Mouse (Mus musculus) lung, postnatal 14 days (tissue): ENCODE measurements at regions not wholly inside any gene's neighbourhood (a gene's known extent, or its start where the extent isn't known, plus 50 kb on each side); places are given as distances from the start of the nearest gene placed in this dataset.

Experiments
- DNase-seq: peaks from one replicate; pipeline ENCODE4 v3.0.0; 2021

DNA sequence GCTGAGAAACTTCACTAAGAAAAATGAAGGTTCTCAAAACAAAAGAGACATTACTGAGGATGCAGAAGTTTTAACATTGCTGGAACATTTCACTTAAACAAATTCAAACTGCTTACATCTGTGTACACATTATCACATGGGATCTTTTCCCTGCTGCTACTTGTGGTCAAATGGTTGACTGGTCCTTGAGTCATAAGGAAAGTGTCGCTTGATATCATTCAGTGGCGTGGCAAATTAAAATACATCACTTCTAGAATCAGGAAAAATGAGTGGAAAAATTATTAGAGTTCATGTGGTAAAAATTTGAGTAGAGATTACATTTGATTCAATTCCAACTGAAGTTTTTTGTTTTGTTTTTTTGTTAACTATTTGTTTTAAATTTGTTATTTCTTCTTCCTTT is 420.2 kb upstream of the Adgrl2 start:
- DNase-seq: no peak

DNA sequence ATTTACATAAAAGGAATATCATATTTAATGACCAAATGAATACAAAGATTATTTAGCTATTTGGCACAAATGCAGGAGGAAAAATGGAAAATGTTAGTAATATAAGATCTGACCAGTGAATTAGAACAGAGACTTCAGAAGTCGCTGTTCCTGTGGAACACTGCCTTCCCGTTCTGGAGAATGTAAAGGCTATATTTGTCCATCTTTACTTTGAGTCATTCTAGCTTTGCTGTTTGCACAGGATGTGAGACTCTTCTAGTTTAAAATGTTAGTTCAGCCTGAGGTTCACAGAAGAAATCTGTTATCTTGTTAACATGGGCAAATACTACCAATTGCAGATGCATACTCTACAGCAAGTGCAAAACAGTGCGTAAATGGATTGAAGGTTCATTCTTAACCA is 418.5 kb upstream of the Adgrl2 start:
- DNase-seq: no peak

DNA sequence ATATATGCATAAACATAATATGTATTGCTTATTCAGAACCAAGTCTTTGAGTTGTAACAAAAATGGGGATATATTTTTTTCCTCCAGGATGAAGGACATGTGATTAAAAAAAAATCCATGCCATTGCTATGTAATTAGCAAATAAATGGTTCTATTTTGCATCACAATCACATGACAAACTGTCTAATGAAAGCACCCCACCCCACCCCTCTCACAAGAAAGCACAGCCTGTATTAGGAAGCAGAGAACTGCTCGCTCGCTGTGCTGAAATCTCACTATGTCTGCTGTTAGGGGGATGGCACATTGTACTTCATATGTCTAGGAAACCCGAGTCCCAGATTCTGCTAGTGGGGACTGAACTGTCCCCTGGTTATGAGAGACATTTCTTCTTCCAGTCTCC is 415.5 kb upstream of the Adgrl2 start:
- DNase-seq: no peak

DNA sequence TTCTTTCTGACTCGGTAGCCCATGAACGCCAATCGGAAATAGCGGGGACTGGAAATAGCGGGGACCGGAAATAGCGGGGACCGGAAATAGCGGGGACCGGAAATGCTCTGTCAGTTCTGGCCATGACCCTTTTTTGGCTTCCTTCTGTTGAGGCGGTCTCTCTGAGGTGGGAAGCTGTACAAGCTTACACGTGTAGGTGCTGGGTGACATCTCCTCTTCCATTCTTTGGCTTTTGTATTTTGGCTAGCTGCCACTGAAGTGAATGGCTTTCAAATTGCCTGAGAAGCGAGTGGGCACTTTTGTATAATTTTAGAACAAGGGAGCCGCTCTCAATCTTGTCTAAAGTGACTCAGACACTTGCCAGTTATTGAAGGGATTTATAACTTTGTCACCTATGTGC is 414.3 kb upstream of the Adgrl2 start:
- DNase-seq: no peak

DNA sequence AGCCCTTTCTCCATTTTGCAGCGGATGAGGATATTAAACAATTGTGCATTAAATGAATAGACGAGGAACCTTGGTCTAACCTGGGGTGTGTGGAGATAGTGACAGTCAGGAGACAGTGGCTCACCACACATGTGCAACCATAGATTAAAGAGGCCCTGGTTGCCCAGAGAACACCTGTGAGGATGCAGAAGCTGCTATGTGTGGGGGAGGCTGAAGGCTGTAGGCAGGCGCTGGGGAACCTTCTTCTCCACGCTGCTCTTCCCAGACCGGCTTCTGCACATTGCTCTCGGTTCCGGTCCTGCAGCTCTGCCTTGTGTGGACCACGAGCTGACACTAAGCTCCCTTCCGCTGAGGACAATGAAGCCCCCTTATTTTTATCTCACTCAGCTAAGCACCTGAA is 412.1 kb upstream of the Adgrl2 start:
- DNase-seq: no peak

DNA sequence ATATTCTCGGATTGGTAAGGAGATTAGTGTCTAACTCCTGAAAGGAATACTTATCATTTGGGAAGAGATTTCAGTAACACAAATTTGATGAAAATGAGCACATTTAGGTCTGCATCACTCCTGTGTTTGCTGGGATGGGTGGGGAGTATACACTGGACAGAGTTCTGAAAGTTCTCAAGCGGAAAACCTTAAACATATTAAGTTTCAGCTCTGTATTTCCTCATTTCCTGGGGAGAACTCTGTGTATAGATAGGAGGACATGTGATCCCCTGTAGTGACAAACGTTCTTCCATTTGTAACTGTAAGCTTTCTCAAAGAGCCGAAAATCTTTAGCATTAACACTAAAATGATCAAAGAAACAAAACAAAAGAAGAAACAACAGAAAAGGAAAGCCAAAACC is 404.7 kb upstream of the Adgrl2 start:
- no peak for DNase-seq

DNA sequence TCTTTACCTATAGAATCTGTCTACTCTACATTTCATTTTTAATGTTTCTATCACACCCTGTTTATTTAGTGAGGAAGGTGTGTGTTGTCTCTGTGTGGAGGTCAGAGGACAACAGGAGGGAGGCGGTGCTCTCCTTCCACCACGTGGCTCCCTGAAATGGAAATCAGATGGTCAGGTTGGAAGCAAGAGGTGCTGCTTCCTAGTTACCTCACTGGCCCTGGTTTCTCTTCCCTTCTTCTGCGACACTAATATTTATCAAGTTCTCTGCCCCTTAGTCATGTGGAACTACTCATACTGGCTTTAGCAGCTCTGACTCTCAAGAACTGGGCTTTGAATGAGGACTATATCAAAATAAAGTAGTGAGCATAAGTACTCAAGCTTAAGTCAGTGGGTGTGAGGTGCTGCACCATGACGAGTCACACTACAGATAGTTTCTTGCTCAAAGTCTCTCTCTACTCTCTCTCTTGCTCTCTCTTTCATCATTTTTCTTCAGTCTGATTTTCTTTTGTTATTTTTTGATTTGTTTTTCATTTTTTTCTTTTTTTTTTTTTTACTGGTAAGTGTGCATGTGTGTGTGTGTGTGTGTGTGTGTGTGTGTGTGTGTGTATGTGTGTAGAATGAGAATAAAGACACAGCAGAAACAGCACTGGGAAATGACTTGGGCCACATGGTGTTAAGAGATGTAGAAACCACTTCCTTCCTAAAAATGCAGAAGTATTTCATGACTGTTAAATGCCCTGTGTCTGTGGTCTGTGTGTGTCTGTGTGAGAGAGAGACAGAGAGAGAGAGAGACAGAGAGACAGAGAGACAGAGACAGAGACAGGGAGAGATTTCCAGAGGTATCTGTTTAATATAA is 403.2 kb upstream of the Adgrl2 start:
- no peak for DNase-seq

DNA sequence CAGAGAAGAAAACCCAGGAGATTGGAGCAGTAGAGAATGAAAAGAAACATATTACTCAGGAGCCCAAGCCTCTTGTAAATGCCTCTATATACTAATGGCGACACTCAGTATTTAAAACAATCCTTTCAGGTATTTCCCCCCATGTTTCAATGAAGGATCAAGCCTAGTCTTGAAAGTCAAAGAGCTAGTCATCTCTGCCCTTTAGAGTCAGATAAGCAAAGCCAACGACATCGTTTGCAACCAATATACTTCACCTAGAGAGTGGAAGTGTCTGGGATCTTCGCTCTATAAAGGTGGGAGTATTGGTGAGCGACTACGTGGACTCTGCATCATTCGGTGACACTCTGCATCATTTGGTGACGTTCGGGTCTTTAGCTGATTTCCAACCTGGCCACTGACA is 401.8 kb upstream of the Adgrl2 start:
- DNase-seq: no peak

DNA sequence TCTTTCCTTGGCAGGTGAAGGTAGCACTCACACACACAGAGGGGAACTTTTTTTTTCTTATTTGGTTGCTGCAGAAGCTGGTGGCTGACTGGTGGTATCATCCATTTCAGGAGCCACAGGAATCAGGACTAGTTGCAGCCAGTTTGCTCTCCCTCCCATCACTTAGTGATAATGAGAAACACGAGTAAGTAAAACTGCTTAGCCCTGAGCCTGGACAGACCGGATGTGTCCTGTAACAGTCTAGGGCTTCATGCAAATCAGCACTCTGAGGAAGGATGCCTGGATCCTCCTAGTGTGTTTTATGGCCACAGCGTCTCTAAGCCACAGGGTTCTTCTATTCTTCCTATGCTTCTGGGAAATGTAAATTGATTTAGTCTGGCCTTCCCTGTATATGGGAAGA is 397.2 kb upstream of the Adgrl2 start:
- DNase-seq: no peak

DNA sequence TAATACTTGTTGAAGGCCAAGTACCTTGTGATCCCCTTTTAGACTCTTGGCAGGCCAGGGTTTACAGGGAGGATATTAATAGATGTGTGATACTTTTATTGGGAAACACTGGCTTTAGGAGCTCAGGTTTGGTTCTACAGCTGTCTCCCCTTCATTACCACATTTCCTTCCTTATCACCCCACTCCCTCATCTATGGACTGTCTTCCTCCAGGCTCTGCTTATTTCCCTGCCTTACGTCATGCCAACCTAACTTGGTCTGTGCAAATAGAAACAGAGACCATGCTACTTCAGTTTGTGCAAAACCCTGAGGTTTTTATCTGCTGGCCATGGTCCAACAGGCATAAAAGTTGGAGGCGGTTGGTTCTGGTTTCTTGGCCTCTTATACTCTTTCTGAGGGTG is 395.7 kb upstream of the Adgrl2 start:
- DNase-seq: no peak

DNA sequence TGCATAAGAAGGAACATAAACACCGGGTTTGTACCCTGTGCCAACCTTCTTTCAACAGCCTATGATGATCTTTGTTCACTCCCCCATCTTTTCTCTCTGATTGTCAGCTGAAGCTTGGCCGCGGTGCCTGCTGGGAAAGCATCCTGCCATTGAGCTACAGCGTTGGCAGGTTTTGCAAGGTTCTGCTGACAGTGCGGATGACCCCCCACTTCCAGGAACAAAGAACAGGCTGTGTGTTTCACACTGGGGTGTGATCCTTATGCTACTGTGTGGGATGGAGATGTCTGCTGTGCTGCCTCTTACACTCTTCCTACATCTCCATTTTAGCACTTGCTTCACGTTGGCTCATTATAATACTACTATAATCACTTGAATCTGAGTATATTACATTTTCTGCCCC is 395.0 kb upstream of the Adgrl2 start:
- no peak for DNase-seq

DNA sequence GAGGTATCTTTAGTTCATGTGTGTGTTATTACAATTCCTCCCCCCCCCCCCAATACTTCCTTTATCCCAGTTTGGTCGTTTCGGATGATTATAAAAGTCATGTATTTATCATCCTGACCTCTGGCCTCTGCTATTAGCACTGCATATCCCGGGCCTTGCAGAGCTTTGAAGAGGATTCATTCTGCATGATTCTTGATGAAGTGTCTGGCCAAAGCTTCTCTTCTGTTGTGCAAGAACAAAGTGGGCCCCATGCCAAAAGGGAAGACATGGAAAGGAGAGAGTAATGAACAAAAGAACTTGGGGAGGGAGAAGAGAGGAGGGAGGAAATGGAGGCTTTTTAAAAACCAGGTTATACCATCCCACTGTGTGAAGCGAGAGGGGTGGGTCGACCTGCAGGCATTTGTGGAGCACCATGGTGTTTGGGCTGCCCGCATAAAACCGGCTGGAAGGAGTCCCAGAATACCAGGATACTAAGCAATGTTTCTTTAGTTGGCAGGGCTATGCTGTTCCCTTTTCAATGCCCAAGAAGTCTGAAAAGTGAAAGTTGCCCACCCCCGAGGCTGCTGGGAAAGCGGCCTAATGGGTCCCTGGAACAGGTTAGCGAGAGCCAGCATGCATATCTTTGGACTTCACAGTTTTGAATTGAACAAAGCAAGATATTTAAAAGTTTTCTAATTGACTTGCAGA is 391.3 kb upstream of the Adgrl2 start:
- peak; percentile 74 for DNase-seq

DNA sequence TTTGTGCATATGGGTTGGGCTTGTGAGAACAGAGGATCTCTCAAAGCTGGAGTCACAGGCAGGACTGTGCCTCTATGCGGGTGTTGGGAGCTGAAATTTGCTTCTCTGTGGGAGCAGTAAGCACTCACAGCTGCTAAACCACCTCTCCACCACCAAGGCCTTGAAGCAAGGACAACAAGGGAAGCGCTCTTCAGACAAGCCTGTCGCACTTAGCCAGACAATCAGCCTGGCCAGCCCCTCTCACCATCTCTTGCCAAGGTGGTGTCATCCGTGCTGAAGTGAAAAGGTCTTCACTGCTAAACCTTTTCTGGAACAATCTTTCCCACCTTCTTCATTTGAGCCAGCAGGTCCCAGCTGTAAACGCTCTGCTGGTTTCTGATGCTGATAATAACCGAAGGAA is 390.7 kb upstream of the Adgrl2 start:
- no peak for DNase-seq

DNA sequence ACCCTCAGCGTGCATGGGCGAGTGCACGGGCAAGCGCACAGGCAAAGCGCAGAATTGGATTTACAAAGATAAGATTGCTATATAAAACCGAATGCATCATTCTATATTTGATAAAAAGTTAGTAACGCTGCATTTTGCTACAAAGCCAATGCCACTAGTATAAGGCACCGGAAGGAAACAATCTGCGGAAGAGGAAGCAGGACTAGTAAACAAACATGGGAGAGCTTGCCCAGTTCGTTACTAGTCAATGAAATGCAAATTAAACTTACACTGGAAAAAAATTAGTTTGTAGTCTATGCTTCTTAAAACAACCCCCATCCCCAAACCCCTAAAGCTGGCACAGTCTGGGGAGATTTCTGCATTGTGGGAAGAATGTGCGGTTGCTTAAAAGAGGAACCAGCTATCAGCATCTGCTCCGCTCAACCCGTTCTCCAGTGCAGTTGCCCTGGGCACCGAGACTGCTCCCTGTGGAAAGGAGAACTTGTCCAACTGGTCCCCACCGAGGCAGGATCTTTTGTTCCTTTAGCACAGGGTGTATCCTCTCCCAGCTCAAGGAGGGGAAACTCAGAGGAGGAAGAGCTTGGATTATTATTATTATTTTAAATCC is 389.6 kb upstream of the Adgrl2 start:
- peak; percentile 20 for DNase-seq

DNA sequence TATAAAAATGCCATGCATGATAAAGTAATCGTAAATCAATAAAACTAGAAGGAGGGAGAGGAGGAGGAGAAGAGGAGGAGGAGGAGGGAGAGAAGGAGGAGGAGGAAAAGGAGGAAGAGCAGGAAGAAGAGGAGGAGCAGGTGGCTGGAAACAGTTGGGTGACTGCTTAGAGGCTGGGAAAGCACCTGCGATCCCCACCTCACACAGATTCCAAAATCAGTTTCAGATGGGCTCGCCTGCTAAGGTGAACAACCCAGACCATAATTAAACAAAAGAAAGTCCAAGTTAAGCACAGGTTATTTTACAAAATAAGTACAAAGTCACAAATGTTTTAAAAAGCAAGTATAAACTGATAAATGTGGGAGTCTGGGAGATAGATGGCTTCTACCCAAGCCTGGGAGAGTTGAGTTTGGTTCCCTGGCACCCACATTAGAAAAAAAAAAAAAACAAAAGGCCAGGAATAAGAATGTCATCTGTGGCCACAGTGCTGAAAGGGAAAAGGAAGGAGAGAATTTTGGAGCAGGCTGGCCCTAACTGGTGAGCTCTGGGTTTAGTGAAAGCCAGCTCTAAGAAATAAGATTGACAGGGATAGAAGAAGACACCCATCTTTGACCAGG is 389.0 kb upstream of the Adgrl2 start:
- DNase-seq: no peak

DNA sequence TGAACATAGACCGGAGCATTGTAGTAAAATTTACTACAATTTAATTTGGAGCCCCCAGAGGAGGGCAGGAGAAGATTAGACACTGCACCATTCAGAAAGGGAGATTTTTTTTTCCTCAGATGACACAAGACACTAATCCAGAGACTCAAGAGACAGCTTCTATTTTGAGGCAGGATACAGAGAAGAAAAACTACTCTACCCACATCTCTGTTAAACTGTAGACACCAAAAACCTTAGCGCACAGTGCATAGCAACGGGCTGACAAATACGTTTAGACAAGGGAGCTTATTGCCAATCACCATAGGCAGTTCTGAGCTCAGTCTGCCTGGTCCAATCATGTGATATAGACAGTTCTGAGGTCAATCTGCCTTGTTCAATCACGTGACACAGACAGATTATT is 381.1 kb upstream of the Adgrl2 start:
- no peak for DNase-seq

DNA sequence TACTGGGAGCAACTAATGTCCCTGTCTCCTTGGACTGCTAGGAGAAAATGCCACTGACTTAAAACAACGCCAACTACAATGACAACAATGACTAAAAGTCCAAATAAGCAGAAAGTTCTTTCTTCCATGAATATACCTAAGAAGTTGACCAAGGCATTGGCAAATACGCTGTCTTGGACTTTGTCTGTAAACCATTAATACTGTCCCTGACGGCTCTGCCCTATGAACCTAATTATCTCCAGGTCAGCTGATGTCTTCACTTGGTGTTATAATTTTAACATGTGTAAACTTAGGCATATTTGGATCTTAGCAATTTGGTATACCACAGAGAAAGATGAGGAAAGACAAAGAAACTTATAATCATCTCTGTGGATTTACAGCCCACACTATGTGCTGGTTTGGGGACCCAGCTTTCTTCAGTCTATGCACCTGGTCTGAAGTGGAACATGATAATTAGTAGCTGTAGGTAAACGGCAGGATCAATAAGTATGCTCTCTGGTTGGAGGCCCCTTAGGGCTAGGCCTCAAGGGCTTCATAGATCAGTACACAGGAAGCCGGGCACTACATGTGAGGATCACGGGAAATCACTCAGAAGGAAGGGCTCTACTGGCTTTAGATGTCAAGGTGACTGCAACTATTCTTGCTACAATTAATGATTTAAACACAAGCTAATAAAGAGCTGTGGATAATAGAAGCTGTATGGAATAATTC is 380.3 kb upstream of the Adgrl2 start:
- no peak for DNase-seq

DNA sequence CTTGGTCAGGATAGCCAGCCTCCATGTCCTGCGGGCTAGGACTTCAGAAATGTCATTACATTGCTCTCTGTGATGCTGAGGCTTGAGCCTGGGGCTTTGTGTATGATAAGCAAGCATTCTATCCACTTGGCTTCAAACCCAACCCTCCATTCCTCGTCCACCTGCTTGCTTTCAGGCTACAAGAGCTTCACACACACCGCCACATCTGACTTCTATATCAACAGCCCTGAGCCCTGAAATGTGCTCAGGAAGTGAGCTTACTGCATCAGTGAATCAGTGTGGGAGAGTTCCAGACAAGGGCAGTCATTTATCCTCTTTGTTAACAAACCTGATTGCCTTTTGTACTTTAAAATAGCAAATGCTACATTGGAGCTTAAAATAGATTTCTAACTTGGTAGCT is 377.5 kb upstream of the Adgrl2 start:
- DNase-seq: no peak

DNA sequence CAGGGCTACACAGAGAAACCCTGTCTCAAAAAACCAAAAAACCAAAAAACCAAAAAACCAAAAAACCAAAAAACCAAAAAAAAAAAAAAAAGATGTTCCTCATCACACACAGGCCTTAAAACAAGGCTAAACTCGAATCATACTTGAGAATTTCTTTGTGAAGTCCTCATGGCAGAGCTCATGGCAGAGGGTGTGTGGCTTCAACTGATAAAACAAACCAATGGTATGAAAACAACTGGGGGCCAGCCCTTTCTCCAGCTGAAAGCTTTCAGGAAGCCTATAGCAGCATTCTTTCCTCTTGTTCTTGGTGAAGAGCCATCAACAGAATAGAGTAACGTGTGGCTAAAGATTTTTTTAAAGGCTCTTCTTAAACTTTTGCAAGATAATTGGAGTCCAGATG is 369.8 kb upstream of the Adgrl2 start:
- no peak for DNase-seq

DNA sequence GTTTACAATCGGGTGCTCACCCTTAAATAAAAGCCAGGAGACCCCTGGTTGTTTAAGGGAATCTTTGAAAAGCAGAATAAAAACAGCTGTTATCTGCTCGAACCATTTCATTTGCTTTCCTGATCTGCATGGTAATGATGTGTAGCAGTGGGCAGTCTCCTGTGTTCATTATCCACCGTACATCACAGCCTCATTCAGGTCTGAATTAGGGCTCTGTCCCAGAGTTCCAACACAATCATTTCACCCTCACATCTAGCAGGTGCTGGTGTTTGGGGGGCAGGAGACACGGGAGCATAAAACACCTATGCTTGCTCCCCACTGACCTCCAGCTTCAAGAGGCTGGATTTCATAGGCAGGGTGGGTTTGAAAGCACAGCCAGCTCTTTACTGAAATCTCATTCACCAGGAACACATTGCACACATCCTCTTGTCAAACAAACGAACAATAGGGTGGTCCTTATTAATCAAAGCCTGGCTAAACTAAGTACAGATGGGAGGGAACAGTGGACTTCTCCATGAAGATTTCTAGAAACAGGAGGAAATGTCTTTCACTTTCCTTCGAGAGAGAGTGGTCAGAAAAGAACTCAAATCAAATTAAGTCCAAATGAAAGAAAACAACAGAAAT is 368.3 kb upstream of the Adgrl2 start:
- peak; percentile 24 for DNase-seq

DNA sequence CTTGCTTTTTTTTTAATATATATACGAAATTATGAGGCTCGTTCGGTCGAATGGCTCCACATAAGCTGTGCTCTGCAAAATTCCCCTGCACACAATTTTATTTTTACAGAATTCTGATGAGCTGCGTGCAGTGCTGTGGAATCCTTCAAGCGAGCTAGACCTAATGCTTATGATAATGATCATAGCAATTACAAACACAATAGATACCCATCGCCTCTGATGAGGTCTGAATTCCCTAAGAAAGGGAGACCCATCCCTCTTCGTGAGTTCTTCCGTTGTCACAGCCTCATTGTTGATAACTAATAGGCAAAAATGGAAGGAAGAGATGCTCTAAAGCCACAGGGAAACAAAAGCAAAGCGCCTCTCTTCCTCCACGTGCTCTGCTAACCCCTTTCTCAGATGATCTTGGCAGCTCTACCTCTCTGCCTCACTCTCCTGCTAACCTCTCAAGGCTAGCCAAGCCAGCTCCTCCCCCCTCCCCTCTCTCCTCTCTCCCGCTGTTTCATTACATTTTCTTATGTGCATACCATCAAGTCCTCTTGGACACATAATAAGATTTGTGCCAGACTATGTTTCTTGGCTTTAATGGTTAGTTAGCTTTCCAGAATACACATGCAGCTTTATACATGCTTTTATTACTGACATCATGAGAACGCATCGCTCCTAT is 367.7 kb upstream of the Adgrl2 start:
- no peak for DNase-seq

DNA sequence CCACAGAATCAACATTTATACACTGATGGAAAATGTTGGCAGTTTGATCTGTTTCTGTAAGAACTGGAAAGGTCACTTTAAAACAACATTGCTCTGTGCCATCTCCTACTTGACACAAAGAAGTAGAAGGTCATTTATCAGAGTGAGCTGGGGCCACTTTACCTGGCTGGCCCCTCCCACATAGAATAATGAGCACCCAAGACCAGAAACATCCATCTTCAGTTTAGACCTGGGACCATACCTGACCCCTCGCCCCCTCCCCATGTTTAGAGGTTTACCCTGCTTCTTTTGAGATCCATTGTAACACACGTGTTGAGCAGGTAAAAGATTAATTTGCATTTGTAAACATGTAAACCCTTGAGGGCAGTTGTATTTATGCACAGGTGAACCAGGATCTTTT is 366.8 kb upstream of the Adgrl2 start:
- DNase-seq: no peak
